Mouse (Mus musculus) right cerebral cortex, postnatal 14 days (tissue): Measurements from ENCODE around the gene Cyp1b1.

ENCODE experiments used
- DNase-seq: peaks from one replicate; pipeline ENCODE4 v3.0.0; 2022

The Cyp1b1 gene

DNA sequence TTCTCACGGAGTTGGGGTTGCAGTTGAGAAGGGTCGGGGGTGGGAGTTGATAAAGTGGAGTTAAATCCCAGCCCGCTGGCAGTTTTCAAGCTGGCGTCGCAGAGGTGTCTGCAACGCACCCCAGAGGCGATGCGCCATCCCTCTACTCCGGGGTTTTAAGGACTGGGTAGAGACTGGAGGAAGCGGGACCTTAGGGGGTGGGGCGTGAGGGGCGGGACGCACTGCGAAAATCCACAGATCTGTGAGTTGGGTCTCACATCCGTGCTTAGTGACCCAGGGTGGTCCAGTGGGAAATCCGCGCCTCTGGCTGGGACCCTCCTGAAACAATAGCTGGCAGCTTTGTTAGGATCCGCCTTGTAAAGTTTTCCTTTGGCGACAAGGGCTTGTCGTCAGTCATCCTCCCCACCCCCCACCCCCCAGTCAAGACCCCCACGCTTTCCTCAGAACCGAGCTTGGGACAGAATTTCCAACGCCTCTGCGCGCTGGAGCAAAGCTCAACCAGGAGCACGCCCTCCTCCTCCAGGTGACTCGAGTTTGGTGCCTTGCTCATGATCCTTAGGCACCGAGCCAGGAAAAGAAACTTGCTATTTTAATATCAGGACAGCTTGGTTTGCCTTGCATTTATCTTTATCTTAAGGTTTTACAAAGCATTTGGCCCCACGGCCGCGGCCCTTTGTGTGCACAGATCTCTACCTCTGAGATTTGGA is at the start of gene Cyp1b1:
TSS of gene Cyp1b1 (minus strand) at position 131 of the 707 bp plus-strand sequence.
- no peak for DNase-seq

GRCm38 (mm10) chr17:79761841-79762240 is 47.0 kb upstream of the Cyp1b1 start:
- no peak for DNase-seq

GRCm38 (mm10) chr17:79753831-79754230 is 39.0 kb upstream of the Cyp1b1 start:
- DNase-seq: no peak

DNA sequence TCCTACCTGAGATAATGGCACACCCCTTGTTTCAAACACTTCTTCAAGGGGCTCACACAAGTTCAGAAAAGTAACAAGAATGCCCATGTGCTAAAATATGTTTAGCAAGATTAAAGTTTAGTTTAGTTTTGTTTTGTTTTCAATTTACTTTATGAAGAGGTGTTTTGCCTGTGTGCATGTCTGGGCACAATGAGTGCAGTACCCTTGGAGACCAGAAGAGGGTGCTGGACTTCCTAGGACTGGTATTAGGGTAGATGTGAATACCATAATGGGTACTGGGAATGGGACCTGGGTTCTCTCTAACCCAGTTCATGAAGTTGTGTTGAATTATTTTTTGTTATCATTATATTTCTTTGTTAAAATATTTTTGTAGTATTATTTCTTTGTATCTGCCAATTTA is 38.0 kb upstream of the Cyp1b1 start:
- no peak for DNase-seq

GRCm38 (mm10) chr17:79751661-79752191 is 36.9 kb upstream of the Cyp1b1 start:
- DNase-seq: no peak

DNA sequence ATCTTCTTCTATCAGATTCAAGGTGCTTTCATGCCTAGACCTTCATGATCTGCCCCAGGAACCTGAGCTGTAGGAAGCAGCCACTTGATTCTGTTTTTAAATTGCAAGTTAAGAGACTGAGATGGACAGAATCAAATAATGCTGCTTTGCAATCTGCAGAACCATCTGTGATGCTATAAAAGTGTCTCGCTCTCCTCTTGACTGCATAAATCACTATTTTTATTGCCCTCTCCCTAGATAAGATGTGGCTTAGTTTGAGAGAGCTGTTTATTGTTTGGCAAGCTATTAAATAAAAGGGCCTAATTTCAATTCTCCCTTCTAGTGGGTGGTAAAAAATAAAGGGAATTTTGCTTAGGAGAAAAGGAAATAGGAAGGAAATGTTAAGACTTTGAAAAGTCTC is 34.8 kb upstream of the Cyp1b1 start:
- no peak for DNase-seq

- DNase-seq: no peak
These were observed 32.1 kb upstream of the Cyp1b1 start for GRCm38 (mm10) chr17:79746954-79747353.

- no peak for DNase-seq
These were observed 31.3 kb upstream of the Cyp1b1 start for GRCm38 (mm10) chr17:79746146-79746591.

DNA sequence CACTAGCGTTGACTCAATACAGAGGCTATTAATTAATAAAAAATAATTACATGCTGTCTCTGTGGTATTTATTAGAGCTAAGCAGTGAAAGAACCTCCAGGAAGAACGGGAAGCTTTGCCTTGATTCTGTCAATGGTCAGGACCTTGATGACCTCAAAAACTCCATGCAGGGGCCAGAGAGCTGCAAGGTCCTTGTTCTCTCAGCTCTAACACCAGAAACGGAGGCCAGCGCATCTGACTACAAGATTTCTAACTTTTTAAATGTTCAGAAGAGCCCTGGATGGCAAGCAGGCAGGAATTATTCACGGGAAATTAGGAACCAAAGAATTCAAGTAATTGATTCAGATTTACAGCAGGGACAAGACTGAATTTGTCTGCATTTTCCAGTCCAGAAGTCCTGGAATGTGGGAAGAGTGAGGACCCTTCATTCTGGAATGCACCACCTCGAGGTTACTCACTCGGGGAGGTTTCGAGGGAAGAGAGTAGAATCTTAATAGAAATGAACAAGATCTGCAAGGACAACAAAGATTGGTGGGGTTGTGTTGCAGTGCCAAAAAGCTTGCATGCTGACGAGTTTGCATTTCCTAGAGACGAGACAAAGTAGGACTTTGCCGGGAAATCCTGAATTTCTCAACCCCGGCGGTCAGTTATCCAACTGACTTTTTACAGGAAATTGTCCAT is 30.3 kb upstream of the Cyp1b1 start:
- no peak for DNase-seq

DNA sequence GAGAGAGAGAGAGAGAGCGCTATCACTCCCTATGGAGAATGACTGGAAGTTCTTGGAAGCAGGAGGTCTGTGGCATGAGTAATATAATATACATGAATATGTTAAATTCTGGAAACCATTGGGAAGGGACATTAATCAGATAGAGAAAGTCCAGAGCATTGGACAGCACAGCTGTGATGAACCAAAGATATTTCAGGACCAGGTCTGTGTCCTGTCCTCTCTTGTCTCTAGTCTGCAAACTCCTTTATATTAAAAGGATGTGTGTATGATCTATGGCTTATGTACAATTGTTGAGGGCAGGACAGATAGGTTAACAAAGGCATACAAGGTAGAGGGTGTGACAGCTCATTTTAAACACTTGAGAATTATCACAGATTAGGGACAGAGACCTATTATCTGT is 28.6 kb upstream of the Cyp1b1 start:
- DNase-seq: no peak

DNA sequence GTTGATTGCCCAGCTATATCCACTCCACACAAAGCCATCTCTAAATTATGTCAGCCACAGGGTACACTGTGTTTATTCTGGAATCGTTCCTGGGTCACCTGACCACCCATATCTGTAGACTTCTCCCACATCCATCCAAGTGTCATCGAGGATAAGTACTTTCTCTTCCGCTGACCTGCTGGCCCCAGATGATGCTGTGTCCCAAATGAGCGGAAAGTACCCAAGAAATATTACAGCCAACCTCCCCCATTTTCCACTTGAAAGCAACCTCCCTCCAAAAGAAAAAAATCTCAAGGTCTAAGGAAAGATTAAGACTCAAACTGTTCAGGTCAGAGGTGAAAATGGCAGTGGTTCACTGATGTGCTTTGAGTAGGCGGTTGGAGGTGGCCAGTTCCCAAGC is 27.8 kb upstream of the Cyp1b1 start:
- DNase-seq: no peak

DNA sequence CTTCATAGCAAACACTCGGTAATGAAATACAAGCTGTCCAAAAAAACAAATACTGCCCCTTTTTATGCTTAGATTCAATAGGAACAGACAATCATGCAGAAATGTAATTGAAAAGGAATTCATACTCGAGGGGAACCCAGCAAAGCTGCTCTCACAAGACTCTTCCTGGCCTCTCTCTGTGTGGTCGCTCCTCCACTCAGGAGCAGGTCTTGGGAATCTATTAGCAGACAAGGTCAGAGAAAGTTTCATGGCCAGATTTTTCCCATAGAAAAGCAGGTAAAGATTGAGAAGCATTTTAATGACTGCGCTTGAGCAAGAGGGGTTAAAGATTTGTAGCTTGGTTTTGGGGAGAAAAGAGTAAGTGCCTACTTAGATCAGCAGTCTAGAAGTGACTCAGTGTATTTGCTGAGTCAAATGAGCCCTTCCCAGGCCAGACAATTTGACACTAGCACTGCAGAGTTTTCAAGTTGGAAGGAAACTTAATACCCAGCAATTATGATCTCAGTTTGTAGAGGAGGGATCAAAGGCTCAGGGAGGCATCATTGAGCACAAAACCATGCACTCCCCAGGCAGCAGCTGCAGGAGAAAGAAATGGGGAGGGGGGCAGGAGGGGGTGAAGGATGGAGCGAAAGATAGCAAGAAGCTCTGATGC is 24.1 kb upstream of the Cyp1b1 start:
- DNase-seq: no peak

- DNase-seq: no peak
These were observed 22.7 kb upstream of the Cyp1b1 start for GRCm38 (mm10) chr17:79737598-79737997.

DNA sequence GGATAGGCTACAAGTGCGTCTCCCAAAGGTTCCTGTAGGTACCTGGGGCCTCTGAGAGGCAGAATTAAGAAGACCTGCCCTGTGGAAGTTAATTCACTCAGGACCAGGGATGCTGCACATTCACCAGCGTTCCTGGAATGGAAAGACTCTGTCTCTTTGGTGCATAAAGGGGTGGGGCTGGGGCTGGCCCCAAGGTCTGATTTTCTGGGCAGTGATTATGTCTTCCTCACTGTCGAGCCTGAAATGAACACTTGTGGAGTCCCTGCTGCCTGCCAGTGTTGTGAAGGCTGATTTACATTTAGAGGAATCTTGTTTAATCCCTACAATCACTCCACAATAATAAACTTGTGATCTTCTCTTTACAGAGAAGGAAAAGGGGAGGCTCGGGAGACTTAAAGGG is 18.2 kb upstream of the Cyp1b1 start:
- no peak for DNase-seq

DNA sequence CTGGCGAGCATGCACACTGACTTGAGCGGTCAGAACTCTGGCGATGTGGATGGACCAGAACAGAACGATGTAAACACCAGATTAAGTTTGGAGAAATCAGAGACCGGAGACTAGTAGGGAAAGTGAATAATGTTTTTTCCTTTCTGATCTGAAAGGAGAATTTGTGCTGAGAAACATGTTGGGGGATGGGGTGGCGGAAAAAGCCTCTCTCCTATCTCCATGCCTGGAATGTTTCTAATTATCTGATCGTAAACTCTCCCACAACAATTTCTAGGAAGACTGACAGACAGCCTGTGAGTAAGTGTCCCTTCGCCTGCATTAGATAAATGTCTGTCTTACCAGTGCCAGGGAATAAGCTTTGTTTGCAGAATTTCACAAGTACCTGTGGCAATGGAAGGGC is 16.1 kb upstream of the Cyp1b1 start:
- no peak for DNase-seq

DNA sequence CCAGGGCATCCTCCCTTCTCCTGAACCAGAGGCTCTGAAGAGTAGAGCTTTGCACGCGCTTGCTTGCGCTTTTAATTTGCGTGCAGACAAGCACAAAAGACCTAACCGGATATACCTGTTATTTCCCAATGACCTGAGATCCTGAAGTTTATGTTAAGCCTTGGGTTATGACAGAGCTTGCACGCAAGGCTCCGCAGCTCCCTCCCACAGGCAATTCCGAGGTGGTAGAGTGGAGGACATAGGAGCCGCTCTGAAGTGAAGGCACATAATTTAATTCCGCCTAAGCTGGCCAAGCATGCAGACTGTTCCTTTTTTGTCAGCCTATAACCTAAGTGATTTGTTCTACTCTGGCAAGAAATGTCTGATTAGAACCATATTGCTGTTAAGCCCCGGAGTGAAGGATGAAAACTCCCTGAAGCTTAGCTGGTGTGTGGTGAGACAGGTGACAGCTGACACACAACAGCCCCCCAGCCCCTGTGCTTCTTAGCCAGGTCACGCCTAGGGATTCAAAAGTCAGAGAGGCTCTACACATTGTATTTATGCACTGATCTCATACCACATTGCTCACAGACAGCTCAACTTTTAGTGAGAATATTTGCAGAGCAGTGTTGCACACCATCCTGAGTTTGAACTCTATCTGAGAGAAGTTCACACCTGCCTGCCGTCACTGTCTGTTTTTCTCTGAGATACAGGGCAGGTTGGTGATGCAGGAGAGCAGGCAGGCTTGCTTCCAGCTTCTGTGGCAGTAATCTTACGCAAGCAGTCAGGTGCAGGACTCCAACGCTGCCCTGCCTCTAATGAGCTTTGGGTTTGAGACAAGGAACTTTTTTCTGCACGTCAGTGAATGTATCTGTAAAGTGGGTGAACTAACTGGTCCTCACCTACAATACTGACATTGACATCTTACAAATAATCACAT is 14.0 kb upstream of the Cyp1b1 start:
- DNase-seq: no peak

GRCm38 (mm10) chr17:79728053-79728584 is 13.3 kb upstream of the Cyp1b1 start:
- DNase-seq: no peak

DNA sequence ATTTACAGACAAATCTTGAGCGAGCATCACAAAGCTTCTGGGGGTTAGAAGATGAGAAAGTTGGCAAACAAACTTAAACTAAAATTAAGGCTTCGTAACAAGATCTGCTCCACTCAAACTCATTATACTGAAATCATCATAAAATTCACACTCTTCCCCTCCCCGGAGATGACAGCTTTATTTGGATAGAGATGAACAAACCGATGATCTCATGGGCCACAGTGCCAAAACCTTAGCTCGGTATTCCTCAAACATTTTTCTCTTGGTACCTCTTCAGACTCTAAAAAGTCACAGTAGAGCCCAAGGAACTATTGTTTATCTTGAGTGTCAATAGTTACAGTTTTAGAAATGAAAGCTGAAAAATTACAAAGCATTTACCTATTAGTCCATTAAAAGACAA is 11.8 kb upstream of the Cyp1b1 start:
- no peak for DNase-seq

DNA sequence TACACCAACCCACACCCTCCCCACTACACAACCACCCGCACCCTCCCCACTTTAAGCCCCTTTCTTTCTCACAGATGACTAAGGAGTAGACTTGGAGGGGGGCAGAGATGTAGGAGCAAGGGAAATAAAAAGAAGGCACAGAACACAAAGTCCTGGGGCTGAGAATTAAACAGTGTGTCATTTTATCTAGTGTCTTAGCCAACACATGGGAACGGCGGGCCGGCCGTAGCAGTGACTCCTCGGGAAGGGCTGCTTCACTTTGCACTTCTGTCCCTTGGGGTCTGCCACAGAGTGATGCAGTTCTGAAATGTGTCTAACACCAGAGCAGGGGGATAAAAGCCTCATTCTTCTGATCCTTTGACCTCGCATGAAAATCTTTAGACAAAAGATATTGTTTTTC is 5.8 kb upstream of the Cyp1b1 start:
- no peak for DNase-seq

DNA sequence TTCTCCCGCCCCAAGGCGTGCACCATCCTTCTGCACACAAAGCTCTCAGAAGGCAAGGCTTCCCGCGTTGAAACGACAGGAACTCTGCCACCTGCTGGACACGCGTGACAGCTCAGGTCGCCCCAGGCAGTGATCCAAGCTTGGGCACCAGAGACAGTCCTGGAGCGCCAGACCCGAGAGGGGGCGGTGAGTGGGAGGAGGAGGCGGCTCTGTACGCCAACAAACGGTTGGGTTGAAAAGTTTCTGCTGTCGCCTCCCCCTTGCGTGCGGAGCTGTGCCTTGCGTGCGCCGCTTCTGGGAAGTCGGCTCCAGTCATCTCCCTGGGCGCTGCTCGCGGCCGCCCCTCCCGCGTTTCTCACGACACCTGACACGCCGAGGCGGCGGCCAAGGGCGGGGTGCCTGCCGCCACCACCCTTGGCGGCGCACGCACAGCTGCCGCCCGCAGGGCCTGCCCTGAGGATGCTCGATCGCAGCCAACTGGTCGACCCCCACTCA is 835 bp upstream of the Cyp1b1 start:
- peak; percentile 85 for DNase-seq

DNA sequence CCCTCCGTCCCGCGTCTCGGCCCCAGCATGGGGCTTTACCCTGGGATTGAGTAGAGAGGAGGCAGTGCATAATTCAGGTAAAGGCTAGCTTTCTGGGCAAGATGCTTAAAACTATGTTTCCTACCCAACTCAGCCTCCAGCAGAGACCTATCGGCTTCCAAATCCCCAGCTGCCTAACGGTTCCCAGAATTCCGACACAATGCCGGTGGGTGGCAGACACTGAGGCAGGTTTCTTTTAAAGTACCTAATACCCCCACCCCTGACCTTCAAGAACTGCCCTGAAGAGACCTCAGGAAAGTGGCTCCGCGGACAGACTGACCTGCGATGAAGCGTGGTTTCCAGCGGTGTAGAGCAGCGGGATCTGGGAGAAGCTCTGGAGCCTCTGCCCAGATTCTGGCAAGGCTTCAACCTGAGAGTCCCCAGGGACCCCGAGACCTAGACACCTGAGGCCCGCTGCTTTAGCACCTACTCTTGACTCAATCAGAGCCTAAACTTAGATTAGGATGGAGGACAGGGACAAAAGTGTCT is 429 bp downstream of the Cyp1b1 start:
- DNase-seq: no peak
